Mouse (Mus musculus): ENCODE measurements around the gene Amph. TPM values are rescaled to one million over a fixed set of nuclear protein-coding genes. Genes with fewer than 3 reads are reported as not detected.

The Amph gene
- total RNA-seq, 2 experiments from 2014 or later: 1.1 to 1.4 TPM

DNA sequence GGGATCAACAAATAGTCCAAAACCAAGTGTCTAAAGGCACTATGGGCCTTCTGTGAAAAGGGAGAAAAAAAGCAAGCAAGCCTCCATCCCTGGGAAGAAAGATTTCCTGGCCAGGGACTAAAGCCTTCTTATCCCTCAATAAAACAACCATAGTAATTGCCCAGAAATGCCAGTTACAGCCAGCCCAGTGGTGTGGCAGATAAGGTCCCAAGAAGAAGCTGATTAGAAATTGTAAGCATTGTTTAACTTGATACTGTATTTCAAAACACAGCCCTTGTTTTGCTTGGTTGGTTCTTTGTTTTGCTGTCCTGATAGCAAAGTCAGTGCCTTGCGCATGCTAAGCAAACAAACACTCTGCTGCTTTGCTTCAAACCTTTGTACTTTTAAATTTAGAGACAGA lies 191.8 kb downstream of the Amph start:
- no peak for DNase-seq

- DNase-seq: no peak
These were observed 195.8 kb downstream of the Amph start for GRCm38 (mm10) chr13:19143766-19144165.

DNA sequence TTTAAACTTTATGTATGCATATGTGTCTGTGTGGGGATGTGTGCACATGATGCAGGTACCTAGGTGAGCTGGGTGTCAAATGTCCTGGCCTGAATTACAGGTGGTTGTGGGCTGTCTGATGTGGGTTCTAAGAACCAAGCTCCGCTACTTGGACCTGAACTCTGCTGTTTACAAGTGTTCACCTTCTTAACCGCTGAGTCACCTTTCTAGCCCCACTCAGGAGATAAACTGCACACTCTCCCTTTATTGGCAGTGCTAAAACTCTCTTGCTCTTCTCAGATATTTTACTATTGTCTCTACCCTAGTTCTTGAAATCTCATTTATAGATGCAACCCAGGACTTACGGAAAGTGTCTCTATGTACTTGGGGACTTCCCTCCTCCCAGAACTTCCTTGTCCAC lies 199.5 kb downstream of the Amph start:
- DNase-seq: no peak

- DNase-seq: no peak
These were observed 201.6 kb downstream of the Amph start for GRCm38 (mm10) chr13:19149574-19149973.

- DNase-seq: no peak
These were observed 202.7 kb downstream of the Amph start for GRCm38 (mm10) chr13:19150438-19151301.

DNA sequence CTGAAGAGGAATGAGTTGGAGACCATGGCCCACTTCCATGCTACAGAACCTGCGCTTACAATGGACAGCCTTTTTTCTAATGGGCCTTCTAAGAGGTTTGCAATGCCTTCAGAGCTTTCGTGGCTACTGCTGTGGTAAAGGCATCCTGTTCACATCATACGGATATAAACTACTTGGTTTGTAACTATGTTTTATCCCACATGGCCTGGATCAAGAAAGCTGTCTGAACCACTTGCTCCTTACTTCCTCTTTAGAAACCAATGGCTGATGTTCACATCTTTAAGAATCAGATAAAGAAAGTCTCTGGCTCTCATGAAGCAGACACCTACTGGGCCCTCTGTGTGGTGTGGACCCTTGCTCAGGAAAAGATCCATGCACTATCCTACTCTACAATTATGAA lies 204.1 kb downstream of the Amph start:
- DNase-seq: no peak

DNA sequence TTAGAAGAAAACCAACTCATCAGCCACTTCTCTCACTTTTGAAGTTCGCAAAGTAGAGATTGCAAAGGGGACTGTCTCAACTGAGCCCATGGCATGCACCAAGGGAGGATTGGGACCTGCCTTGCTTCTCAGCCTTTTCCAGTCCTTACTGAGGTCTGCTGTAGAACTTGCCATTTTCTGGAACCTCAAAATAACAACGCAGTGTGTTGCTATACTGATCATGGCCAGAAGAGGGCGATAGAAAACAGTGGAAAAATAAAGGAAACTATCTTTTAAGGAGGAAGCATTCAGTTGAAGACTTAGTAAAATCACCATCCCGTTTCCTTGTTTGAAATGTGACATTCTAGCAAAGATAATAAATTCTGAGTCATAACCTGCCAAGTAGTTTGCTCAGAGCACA lies 210.5 kb downstream of the Amph start:
- peak; percentile 11 to 69 for DNase-seq

GRCm38 (mm10) chr13:19160616-19161015 lies 212.6 kb downstream of the Amph start:
- DNase-seq: no peak

- no peak for DNase-seq
These were observed 213.1 kb downstream of the Amph start for GRCm38 (mm10) chr13:19161111-19161510.

GRCm38 (mm10) chr13:19162120-19162519 lies 214.1 kb downstream of the Amph start:
- no peak for DNase-seq

- peak; percentile 7 to 9 for DNase-seq
These were observed 229.8 kb downstream of the Amph start for GRCm38 (mm10) chr13:19177662-19178259.

DNA sequence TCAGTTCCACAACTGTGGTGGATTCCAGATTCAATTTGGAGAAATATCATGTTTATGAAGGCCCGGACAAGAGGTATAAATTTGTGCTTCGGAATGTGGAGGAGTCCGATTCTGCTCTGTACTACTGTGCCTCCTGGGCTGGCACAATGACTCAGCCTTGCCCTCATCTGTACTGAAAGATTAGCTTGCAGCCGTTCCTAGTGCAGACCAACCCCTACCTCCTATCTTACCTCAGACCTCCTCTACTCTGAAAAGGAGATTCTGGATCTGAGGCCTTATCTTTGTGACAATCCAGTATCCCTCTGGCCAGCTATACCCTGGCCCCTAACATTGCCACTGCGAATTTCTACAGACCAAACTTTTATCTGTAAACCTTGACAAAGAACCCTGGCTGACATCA lies 230.3 kb downstream of the Amph start:
- DNase-seq: no peak

DNA sequence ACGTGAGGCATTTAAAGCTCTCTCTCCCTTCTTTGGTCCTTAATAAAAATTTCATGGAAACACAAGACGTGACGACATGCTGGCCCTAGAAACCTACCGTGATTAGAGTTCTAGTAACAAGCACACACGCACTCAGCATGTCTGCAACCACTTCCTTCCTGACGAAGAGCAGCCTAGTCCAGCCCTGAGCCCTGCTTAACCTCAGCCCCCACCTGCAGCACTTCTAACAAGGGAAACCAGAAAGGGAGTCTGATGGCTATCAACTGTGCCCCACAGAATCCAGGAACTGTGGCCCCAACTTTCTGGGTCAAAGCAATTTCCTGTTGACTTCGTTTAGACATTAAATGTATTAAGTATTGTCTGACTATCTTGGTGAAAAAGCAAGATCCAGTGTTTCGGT lies 234.3 kb downstream of the Amph start:
- no peak for DNase-seq

GRCm38 (mm10) chr13:19190052-19190451 lies 242.0 kb downstream of the Amph start:
- no peak for DNase-seq

- DNase-seq: no peak
These were observed 246.8 kb downstream of the Amph start for GRCm38 (mm10) chr13:19194803-19195202.

DNA sequence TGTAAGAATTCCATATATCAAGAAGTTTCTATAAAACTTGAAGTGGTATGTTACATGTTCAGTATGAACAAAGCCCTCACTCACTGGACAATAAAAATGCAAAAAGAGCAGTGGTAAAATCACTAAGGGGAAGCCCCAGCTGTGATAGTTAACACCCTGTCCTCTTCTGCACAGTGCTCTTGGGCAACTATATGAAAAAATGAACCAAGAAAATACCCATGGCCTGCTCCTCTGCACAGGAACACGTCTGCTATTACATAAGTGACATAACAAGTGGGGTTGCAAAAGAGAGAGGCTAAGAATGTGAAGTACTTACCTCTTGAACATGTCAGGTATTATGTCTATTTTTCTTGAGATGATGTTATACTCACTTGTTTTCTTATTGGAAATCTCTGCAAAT lies 247.5 kb downstream of the Amph start:
- no peak for DNase-seq

Other genes starting within 250 kb of the Amph start
- gene Vps41, start 230.9 kb upstream of the Amph start, total RNA-seq (2021): 10 to 100 TPM; 32.4 to 32.9 TPM

All from heart, adult 18-20 months (tissue).